Mouse (Mus musculus) heart, postnatal 0 days (tissue): Measurements from ENCODE around the gene Pakap. TPM values are rescaled to one million over a fixed set of nuclear protein-coding genes. Genes with fewer than 3 reads are reported as not detected.

ENCODE experiments used
- ATAC-seq: fragments of 200-750 bp; cut with Nextera tagmentation; 2 replicates; pipeline ENCODE4 v1.8.0; 2017; ENCODE audit warnings: low read depth, moderate number of reproducible peaks, moderate library complexity; ENCODE audit not compliant: insufficient read depth
- DNase-seq: peaks from one replicate; pipeline ENCODE4 v3.0.0-alpha.2; 2016; ENCODE audit warnings: low spot score
- H3K27ac ChIP-seq: fragments of 300-500 bp; sonication (generic); 2 replicates; pipeline ENCODE4 v1.5.1; 2014; ENCODE audit warnings: low read depth, mild to moderate bottlenecking
- H3K27me3 ChIP-seq: fragments of 300-500 bp; sonication (generic); 2 replicates; pipeline ENCODE4 v1.6.1; 2014; ENCODE audit warnings: low read length, mixed read lengths; ENCODE audit not compliant: control insufficient read depth, insufficient read depth
- H3K36me3 ChIP-seq: fragments of 300-500 bp; sonication (generic); replicated peaks from 2 replicates; pipeline ENCODE4 v1.6.1; 2014; ENCODE audit warnings: low read length, mixed read lengths; ENCODE audit not compliant: control insufficient read depth, insufficient read depth
- H3K4me1 ChIP-seq: fragments of 300-500 bp; sonication (generic); 2 replicates; pipeline ENCODE4 v1.6.1; 2014; ENCODE audit warnings: antibody characterized with exemption; ENCODE audit not compliant: control insufficient read depth, insufficient read depth
- H3K4me2 ChIP-seq: fragments of 300-500 bp; sonication (generic); 2 replicates; pipeline ENCODE4 v1.6.1; 2014; ENCODE audit warnings: low read depth, mild to moderate bottlenecking, low read length, moderate library complexity
- H3K4me3 ChIP-seq: fragments of 300-500 bp; sonication (generic); 2 replicates; pipeline ENCODE4 v1.5.1; 2014; ENCODE audit warnings: low read depth, low read length
- H3K9ac ChIP-seq: fragments of 300-500 bp; sonication (generic); replicated peaks from 2 replicates; pipeline ENCODE4 v1.6.1; 2014; ENCODE audit warnings: low read depth, low read length, mixed read lengths
- H3K9me3 ChIP-seq: fragments of 300-500 bp; sonication (generic); replicated peaks from 2 replicates; pipeline ENCODE4 v1.6.1; 2016; ENCODE audit warnings: low read length; ENCODE audit not compliant: control insufficient read depth
- CTCF ChIP-seq: IDR thresholded peaks from 2 replicates; pipeline ENCODE4 v1.5.1; 2016; ENCODE audit warnings: antibody characterized with exemption, control low read depth, low read depth
- EP300 ChIP-seq: IDR thresholded peaks from 2 replicates; pipeline ENCODE4 v1.6.1; 2016; ENCODE audit warnings: antibody characterized with exemption, low read depth
- WGBS: fragments of 180-500 bp; shearing (Covaris S2); extraction: QIAGEN DNeasy Blood & Tissue Kit; methylation state at CpG from one replicate; pipeline ENCODE4 v1.1.7; 2014; 5-methylcytosine and 5-hydroxymethylcytosine counted together
- polyA plus RNA-seq: library from polyadenylated mRNA; unstranded; fragments of >200 nt; fragmentation: Nextera tagmentation; extraction: Ambion mirVana; gene quantifications from 2 replicates; pipeline ENCODE4 v1.2.1, GENCODE M21; 2015
- total RNA-seq: library from RNA; depleted of rRNA; stranded (reverse); fragments of >200 nt; gene quantifications from 2 replicates; pipeline ENCODE4 v1.2.3, GENCODE M21; 2014; ENCODE audit warnings: low replicate concordance

The Pakap gene
- total and polyA plus RNA-seq, 2 experiments from 2014 or later: 21.1 to 43.7 TPM

DNA sequence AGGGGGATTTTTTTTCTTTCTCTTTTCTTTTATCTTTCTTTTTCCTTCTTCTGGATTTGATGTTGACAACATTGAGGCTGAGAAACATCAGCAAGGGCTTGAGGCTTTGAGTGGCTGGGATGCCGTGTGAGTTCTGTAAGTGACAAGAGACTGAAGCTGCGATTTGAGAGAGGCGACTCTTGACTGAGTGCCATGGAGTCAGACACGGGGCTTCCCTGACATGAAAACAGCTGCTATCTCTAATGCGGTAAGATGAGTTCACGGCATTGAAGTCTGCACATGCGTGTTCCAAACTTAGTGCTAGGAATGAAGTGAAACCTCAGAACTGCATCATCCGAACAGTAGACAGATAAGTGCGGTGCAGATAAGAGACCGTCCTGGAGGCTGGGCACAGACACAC is 11.7 kb downstream of the Pakap start:
- H3K9me3 ChIP-seq: no peaks in the 10 kb centered on the region
- H3K4me1 ChIP-seq: peaks cover 49% of the 10 kb centered on the region
- TF ChIP-seq EP300: no peak
- no peak for TF ChIP-seq CTCF
- H3K36me3 ChIP-seq: no peaks in the 10 kb centered on the region; the same call in 1 of the 2 replicates
- H3K4me3 ChIP-seq: no peak overlapping the region
- H3K9ac ChIP-seq: no peak overlapping the region; the same call in 1 of the 2 replicates
- peak overlapping the region; percentile 43; the same call in 1 of the 2 replicates for H3K27ac ChIP-seq
- 29% methylated on average over 10 of the region's 10 CpGs for WGBS
- H3K4me2 ChIP-seq: no peak overlapping the region; the same call in 1 of the 2 replicates
- DNase-seq (no peak), ATAC-seq (no peak)
- no peaks in the 10 kb centered on the region for H3K27me3 ChIP-seq

DNA sequence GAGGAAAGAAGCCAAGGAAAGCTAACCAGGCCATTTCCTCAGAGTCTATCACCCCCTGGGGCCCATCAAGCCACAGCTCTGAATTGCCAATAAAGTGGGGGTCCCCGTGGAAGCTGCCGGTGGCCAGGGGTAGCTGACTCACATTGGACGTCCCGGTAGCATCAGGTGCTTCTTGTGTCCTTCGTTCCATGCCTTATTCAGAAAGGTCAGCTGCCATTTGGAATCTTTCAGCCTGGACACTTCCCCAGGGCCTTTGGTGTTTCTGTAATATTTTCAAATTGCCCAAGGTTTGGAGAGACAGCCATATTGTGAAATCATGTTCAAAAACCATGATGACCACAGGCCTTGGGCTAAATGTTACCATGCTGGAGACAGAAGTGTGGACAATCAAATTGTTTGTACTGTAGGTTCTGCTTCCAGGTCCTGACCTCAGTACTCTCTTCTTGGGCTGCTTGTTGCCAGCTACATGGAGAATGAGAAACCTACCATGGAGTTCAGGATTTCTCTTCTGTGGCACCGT is 17.4 kb downstream of the Pakap start:
- peaks cover 61% of the 10 kb centered on the region for H3K4me1 ChIP-seq
- no peaks in the 10 kb centered on the region for H3K27me3 ChIP-seq
- TF ChIP-seq CTCF (no peak), EP300 (no peak)
- no peaks in the 10 kb centered on the region for H3K9me3 ChIP-seq
- H3K36me3 ChIP-seq: no peaks in the 10 kb centered on the region
- WGBS: 66% methylated on average over 6 of the region's 6 CpGs
- H3K4me2 ChIP-seq: no peak overlapping the region
- no peak for ATAC-seq
- DNase-seq: no peak
- H3K9ac ChIP-seq: no peak overlapping the region
- peak overlapping the region; percentile 40 for H3K27ac ChIP-seq
- no peak overlapping the region for H3K4me3 ChIP-seq

GRCm38 (mm10) chr4:57586933-57587658 is 19.1 kb downstream of the Pakap start:
- ATAC-seq (no peak), DNase-seq (no peak)
- H3K36me3 ChIP-seq: no peaks in the 10 kb centered on the region
- WGBS: 24% methylated on average over 7 of the region's 7 CpGs
- H3K9me3 ChIP-seq: no peaks in the 10 kb centered on the region
- H3K27me3 ChIP-seq: no peaks in the 10 kb centered on the region
- H3K4me2 ChIP-seq: peak overlapping the region; percentile 29; the same call in 1 of the 2 replicates
- 0 out of 2 replicates have a peak overlapping the region, but pooled peaks have one; percentile 6 for H3K9ac ChIP-seq
- H3K4me1 ChIP-seq: peaks cover 65% of the 10 kb centered on the region
- peak overlapping the region; percentile 89 for H3K27ac ChIP-seq
- TF ChIP-seq CTCF (no peak), EP300 (no peak)
- no peak overlapping the region for H3K4me3 ChIP-seq

DNA sequence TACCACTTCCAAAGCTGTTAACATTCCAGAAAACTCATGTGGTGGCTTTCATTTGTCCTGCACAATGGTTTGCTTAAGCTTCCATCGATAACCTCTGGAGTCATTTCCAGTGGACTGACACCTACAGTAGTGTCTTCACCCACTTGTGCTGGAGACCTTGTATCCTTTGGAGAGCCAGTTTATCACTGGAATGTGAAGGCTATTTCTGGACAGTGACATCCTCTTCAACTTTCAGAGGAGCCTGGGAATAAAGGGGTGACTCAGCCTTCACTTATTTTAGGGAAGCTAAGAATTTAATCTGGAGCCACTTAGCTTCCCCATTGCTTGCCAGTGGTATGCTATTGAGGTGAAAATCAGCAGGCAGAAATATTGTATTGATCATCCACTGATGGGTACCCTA is 20.4 kb downstream of the Pakap start:
- 20% methylated on average over 1 of the region's 1 CpGs for WGBS
- Histone ChIP-seq H3K27ac (peak overlapping the region; percentile 89), H3K9me3 (no peaks in the 10 kb centered on the region), H3K36me3 (no peaks in the 10 kb centered on the region), H3K27me3 (no peaks in the 10 kb centered on the region), H3K9ac (no peak overlapping the region), H3K4me2 (no peak overlapping the region), H3K4me3 (no peak overlapping the region), H3K4me1 (peaks cover 74% of the 10 kb centered on the region)
- TF ChIP-seq CTCF (no peak), EP300 (peak; percentile 76)
- peak; percentile 90 for DNase-seq
- ATAC-seq: peak; percentile 79

DNA sequence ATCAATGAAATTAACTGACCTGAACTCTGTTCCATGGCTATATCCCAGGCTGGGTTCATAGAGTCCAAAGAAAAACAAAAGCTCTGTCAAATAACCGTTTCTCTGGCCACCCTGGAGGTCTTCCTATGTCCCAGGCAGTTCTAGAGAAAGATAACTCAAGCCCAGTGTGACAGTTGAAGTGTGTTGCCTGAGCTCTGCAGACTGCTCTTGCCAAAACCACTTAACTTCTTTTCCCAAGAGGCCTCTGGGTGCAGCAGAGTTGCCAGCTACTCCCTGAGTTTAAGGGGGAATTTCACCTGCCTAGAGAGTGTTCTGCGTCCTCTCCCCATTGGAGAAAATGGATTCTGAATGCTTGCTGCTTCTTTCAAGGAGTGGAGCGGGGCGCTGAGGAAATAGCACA is 24.8 kb downstream of the Pakap start:
- peak overlapping the region; percentile 67 for H3K27ac ChIP-seq
- peak; percentile 85 for DNase-seq

More for the DNA sequence above, 24.8 kb downstream of the Pakap start:
- Histone ChIP-seq H3K4me2 (no peak overlapping the region), H3K4me3 (no peak overlapping the region), H3K9me3 (no peaks in the 10 kb centered on the region), H3K4me1 (peaks cover 53% of the 10 kb centered on the region), H3K9ac (no peak overlapping the region), H3K27me3 (no peaks in the 10 kb centered on the region), H3K36me3 (no peaks in the 10 kb centered on the region)
- peak; percentile 67 for ATAC-seq
- TF ChIP-seq CTCF (no peak), EP300 (no peak)
- WGBS: 54% methylated on average over 4 of the region's 4 CpGs
